9 mouse cellular contexts compared by ENCODE assay signal in the genomic region with DNA sequence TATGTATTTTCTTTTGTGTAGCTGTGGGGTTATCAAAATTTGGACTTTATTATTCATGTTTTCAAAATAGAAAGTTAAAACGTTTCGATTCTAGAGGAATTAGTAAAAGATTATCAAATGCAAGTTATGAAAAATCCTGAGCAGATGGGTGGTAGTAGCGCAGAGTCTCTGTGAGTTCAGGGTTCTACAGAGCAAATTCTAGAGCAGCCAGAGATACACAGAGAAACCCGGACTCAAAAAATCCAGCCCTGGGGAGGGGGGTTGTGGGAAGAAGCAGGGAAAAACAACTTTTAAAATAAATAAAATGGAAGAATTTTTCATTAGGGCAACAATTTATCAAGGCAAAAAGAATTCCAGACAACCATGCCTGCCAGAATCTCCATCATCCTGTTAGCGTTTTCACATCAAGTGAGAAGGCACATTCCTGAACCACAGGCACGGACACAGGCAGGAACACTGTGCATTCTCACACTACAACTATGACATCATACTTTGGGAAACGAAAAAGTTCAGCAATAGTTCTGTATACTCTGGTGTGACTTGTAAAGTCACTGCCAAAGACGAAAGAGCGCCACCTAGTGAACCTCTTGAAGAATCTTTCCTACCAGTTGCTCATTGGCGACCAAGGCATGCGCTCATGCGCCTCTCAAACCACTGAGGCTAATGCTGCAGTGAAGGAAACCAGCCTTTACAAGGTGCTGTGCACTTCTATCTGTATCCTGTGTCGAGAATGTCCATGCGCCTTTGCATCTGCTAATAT. TPM values are rescaled to one million over a fixed set of nuclear protein-coding genes. Genes with fewer than 3 reads are reported as not detected.
DNase-seq lines count a peak whose midpoint lies in the region; ATAC-seq and TF ChIP-seq lines count a peak whose summit lies in the region.
"Had no signal": no experiment of that assay in that cellular context is flagged by ENCODE, and none has a peak within 500 bp of the region (broad histone marks: within the 10 kb centered on the region; RNA-seq: fewer than 3 reads in every experiment).

No protein-coding gene starts in this region.

- peak; percentile 1 for DNase-seq in Patski (ENCODE audit: low read depth, low spot score)
- DNase-seq in heart, postnatal 4 days = peak; percentile 54
- DNase-seq in layer of hippocampus, adult 8-10 months (ENCODE audit: low spot score in 2 of 2) = peak; percentile 23 to 41
- DNase-seq in lung, postnatal 0 days (ENCODE audit: low spot score) = peak; percentile 94
- DNase-seq in right cerebral cortex, postnatal 25 days = peak; percentile 21

- H3K4me3 ChIP-seq in forebrain, embryonic 13.5 days = no peak overlapping the region
- H3K4me3 ChIP-seq in lung, postnatal 0 days (ENCODE audit: low read depth, low read length) = no peak overlapping the region

- no peaks in the 10 kb centered on the region for H3K9me3 ChIP-seq in forebrain, embryonic 13.5 days (replicated peaks)
- H3K9me3 ChIP-seq in lung, postnatal 0 days (ENCODE audit: low read length) = no peaks in the 10 kb centered on the region

- ATAC-seq in Patski = peak; percentile 65
- peak; percentile 80 for ATAC-seq in cerebellum, adult (ENCODE audit: insufficient number of reproducible peaks, low FRiP score, low TSS enrichment)
- ATAC-seq in forebrain, embryonic 13.5 days = peak; percentile 95
- ATAC-seq in lung, postnatal 0 days = peak; percentile 98
- no peak for ATAC-seq in erythroblast, adult 5-6 weeks (replicated peaks; ENCODE audit: low FRiP score, poor library complexity, severe bottlenecking)

- POLR2A ChIA-PET in Patski (lab: Charles Lee) = no interaction called here

- TF ChIP-seq CTCF in Patski (IDR thresholded peaks at IDR 0.05) = peak; percentile 68
- peak; percentile 87 for TF ChIP-seq CTCF in lung, postnatal 0 days (IDR thresholded peaks at IDR 0.05)

- peak; percentile 68 for TF ChIP-seq EP300 in lung, postnatal 0 days (IDR thresholded peaks at IDR 0.05)

- CTCF ChIA-PET in Patski (lab: Charles Lee) = interaction anchor here (1.0 to 1.3 kb wide), 2 partner anchors 8 to 28 kb away, joined by 3 read pairs; no protein-coding TSS in a partner anchor

- 25% methylated on average over 14 of the region's 14 CpGs for WGBS in forebrain, embryonic 13.5 days
- WGBS in lung, postnatal 0 days = 19% methylated on average over 14 of the region's 14 CpGs

- H3K27me3 ChIP-seq in Patski = peaks cover 49% of the 10 kb centered on the region
- H3K27me3 ChIP-seq in forebrain, embryonic 13.5 days = no peaks in the 10 kb centered on the region
- no peaks in the 10 kb centered on the region for H3K27me3 ChIP-seq in lung, postnatal 0 days (replicated peaks; ENCODE audit: insufficient read depth, low read length)

- H3K4me2 ChIP-seq in forebrain, embryonic 13.5 days = no peak overlapping the region
- no peak overlapping the region for H3K4me2 ChIP-seq in lung, postnatal 0 days (replicated peaks; ENCODE audit: low read depth, low read length)

- H3K27ac ChIP-seq in forebrain, embryonic 13.5 days = no peak overlapping the region
- no peak overlapping the region for H3K27ac ChIP-seq in lung, postnatal 0 days (ENCODE audit: low read length)

- H3K4me1 ChIP-seq in forebrain, embryonic 13.5 days = no peaks in the 10 kb centered on the region
- H3K4me1 ChIP-seq in lung, postnatal 0 days (ENCODE audit: insufficient read depth, low read depth, low read length) = no peaks in the 10 kb centered on the region; the same call in 1 of the 2 replicates

- no peaks in the 10 kb centered on the region for H3K36me3 ChIP-seq in forebrain, embryonic 13.5 days (ENCODE audit: poor library complexity, severe bottlenecking)
- no peaks in the 10 kb centered on the region for H3K36me3 ChIP-seq in lung, postnatal 0 days (ENCODE audit: insufficient read depth, low read length)

- in situ Hi-C loops in Patski (cut with MboI; ENCODE audit: low pct_unique_long_range_greater_than_20kb) = no loop called here

- H3K9ac ChIP-seq in forebrain, embryonic 13.5 days = no peak overlapping the region
- no peak overlapping the region for H3K9ac ChIP-seq in lung, postnatal 0 days (replicated peaks; ENCODE audit: low read depth)

RNA-seq across cellular contexts. Expression of a gene that starts 40.3 kb away (rescaled TPM):
- polyA plus RNA-seq in Patski (2021) = not detected
- 0.09 TPM in 1 of 2 replicates, not detected in the other for polyA plus RNA-seq in forebrain, embryonic 13.5 days (2015; fragmentation: Nextera tagmentation; extraction: Ambion mirVana)
- not detected for total RNA-seq in heart, postnatal 4 days (2021)
- total RNA-seq in layer of hippocampus, adult 8-10 months (2022) = under 1 TPM in 1 of 4 experiments, not detected in 3; 0.17 TPM
- not detected in 2 replicates for polyA plus RNA-seq in lung, postnatal 0 days (2015; fragmentation: Nextera tagmentation; extraction: Ambion mirVana)
- total RNA-seq in erythroblast, adult 5-6 weeks (2015; ENCODE audit: low replicate concordance) = not detected in 2 replicates
- not detected in 2 replicates for total RNA-seq in erythroblast, adult 5-6 weeks (2017; ENCODE audit: low replicate concordance)
- total RNA-seq: neutrophil, adult 5-6 weeks had no signal

Comparison
In these comparisons a context has a peak if more than half of its experiments do, and no peak if none do; other contexts are left out.
1. DNase-seq: peak in every context shown above with its lines; median percentile 94 in lung, postnatal 0 days; 54 in heart, postnatal 4 days; 32 in layer of hippocampus, adult 8-10 months; 21 in right cerebral cortex, postnatal 25 days; 1 in Patski.